Mouse (Mus musculus) subcutaneous adipose tissue, adult 2 months (tissue): ENCODE measurements around the gene Gosr1. TPM values are rescaled to one million over a fixed set of nuclear protein-coding genes. Genes with fewer than 3 reads are reported as not detected.

Experiments
- polyA plus RNA-seq: library from polyadenylated mRNA; depleted of rRNA; stranded (reverse); fragments of >200 nt; gene quantifications from 2 replicates; pipeline ENCODE4 v1.2.3, GENCODE M21; 2012; ENCODE audit warnings: low replicate concordance; rRNA removed

The Gosr1 gene
- polyA plus RNA-seq = 23.1 and 27.0 TPM in 2 replicates

DNA sequence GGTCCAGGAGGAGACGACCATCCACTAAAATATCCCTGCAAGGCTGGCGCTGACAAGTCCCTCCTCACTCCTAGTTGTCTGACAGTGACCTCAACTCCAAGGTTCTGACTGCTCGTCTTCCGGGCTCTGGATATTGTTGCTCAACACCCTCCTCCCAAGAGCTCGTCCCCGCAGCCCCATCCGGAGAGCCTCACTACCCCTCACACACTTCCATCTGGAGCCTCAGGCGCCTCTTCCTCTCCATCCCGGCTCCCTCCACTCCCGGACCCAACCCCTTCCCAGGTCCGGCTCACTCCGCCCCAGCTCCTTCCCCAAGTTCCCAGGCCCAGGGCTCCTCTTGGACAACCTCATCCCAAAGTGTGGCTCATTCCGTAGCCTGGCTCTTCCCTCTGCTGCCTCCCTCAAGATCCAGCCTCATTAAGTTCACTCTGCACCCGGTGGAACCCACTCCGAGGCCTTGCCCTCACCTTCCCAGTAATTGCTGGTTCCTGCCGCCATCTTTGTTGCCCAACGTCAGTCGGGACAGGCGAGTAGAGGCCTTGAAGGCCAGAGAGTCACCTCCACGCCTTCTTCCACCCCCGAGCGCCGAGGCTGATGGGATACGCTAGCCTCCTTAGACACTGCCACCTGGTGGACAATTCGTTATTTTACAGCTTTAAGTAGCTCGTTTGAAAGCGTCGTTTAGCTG is at the start of gene Gosr1:
Gosr1 (minus strand) TSS at position 527 of the 688 bp plus-strand sequence.

DNA sequence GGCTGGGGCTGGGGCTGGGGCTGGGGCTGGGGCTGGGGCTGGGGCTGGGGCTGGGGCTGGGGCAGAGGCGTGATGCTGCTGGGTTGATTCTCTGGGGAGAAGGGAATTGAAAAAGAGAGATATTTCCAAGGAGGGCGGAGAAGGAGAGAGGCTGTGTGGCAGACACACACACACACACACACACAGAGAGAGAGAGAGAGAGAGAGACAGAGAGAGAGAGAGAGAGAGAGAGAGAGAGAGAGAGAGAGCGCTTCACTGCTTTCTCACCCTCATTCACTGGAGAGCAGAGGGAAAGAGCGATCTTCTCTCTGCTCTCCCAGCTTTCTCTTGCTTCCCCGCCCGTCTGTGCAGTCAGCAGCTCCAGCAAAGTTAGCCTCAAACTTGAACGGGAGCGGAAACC is 83.9 kb downstream of the Gosr1 start, which contains the start of gene Trarg1:
Trarg1 (plus strand) TSS at position 301 of the 400 bp plus-strand sequence.

Other genes with a start within 250 kb of the Gosr1 start
- gene Abr, start 141.3 kb downstream of the Gosr1 start, polyA plus RNA-seq = 25.2 and 58.5 TPM in 2 replicates
- gene Bhlha9, start 91.1 kb downstream of the Gosr1 start, polyA plus RNA-seq = 0.17 TPM in 1 of 2 replicates, not detected in the other
- 32.4 and 138 TPM in 2 replicates for gene Trarg1, start 83.8 kb downstream of the Gosr1 start, polyA plus RNA-seq
- 34.0 and 40.5 TPM in 2 replicates for gene Cpd, start 83.4 kb upstream of the Gosr1 start, polyA plus RNA-seq
- 0.71 and 1.3 TPM in 2 replicates for gene Tmigd1, start 138.6 kb upstream of the Gosr1 start, polyA plus RNA-seq
- gene Blmh, start 161.2 kb upstream of the Gosr1 start, polyA plus RNA-seq = 23.9 and 27.6 TPM in 2 replicates
- gene Slc6a4, start 235.0 kb upstream of the Gosr1 start, polyA plus RNA-seq = 0.76 and 2.0 TPM in 2 replicates